Mouse (Mus musculus) forebrain, embryonic 13.5 days (tissue): Measurements from ENCODE around the gene Scarf2. TPM values are rescaled to one million over a fixed set of nuclear protein-coding genes. Genes with fewer than 3 reads are reported as not detected.
A peak's percentile ranks its signal among the peaks of the same experiment; 100 is the strongest.

Experiments used
- ATAC-seq: fragments of 200-750 bp; cut with Nextera tagmentation; 2 replicates; pipeline ENCODE4 v1.8.0; 2017
- H3K27ac ChIP-seq: fragments of 300-500 bp; sonication (generic); 2 replicates; pipeline ENCODE4 v1.5.1; 2015; ENCODE audit warnings: inconsistent platforms, mild to moderate bottlenecking, moderate library complexity
- H3K27me3 ChIP-seq: fragments of 300-500 bp; sonication (generic); 2 replicates; pipeline ENCODE4 v1.6.1; 2015; ENCODE audit warnings: mild to moderate bottlenecking, inconsistent platforms
- H3K36me3 ChIP-seq: fragments of 300-500 bp; sonication (generic); 2 replicates; pipeline ENCODE4 v1.6.1; 2015; ENCODE audit warnings: mild to moderate bottlenecking, inconsistent platforms; ENCODE audit not compliant: poor library complexity, severe bottlenecking
- H3K4me1 ChIP-seq: fragments of 300-500 bp; sonication (generic); 2 replicates; pipeline ENCODE4 v1.6.1; 2015; ENCODE audit warnings: inconsistent platforms
- H3K4me2 ChIP-seq: fragments of 300-500 bp; sonication (generic); 2 replicates; pipeline ENCODE4 v1.6.1; 2015; ENCODE audit warnings: inconsistent platforms, mild to moderate bottlenecking, moderate library complexity
- H3K4me3 ChIP-seq: fragments of 300-500 bp; sonication (generic); 2 replicates; pipeline ENCODE4 v1.5.1; 2015; ENCODE audit warnings: mild to moderate bottlenecking, inconsistent platforms
- H3K9ac ChIP-seq: fragments of 300-500 bp; sonication (generic); 2 replicates; pipeline ENCODE4 v1.6.1; 2015; ENCODE audit warnings: mild to moderate bottlenecking, inconsistent platforms
- H3K9me3 ChIP-seq: fragments of 300-500 bp; sonication (generic); replicated peaks from 2 replicates; pipeline ENCODE4 v1.6.1; 2016; ENCODE audit warnings: inconsistent platforms
- WGBS: fragments of 180-500 bp; shearing (Covaris S2); methylation state at CpG from one replicate; pipeline ENCODE4 v1.1.7; 2015; 5-methylcytosine and 5-hydroxymethylcytosine counted together
- polyA plus RNA-seq: library from polyadenylated mRNA; unstranded; fragments of >200 nt; fragmentation: Nextera tagmentation; extraction: Ambion mirVana; gene quantifications from 2 replicates; pipeline ENCODE4 v1.2.1, GENCODE M21; 2015

Gene Scarf2
- polyA plus RNA-seq, 1 experiment from 2014 or later = 0.76 TPM

GRCm38 (mm10) chr16:17813173-17813572 is 16.1 kb downstream of the Scarf2 start:
- Histone ChIP-seq H3K9me3 (no peaks in the 10 kb centered on the region), H3K9ac (no peak overlapping the region), H3K27ac (no peak overlapping the region), H3K36me3 (no peaks in the 10 kb centered on the region), H3K4me1 (peaks cover 18% of the 10 kb centered on the region), H3K4me2 (no peak overlapping the region), H3K4me3 (no peak overlapping the region), H3K27me3 (peaks cover 62% of the 10 kb centered on the region)
- 59% methylated on average over 4 of the region's 4 CpGs for WGBS
- no peak for ATAC-seq

- Histone ChIP-seq H3K36me3 (no peaks in the 10 kb centered on the region), H3K27ac (peak overlapping the region; percentile 44; the same call in 1 of the 2 replicates), H3K9me3 (no peaks in the 10 kb centered on the region), H3K27me3 (peaks cover 52% of the 10 kb centered on the region), H3K4me3 (peak overlapping the region; percentile 53), H3K4me2 (peak overlapping the region; percentile 85), H3K9ac (peak overlapping the region; percentile 75), H3K4me1 (peaks cover 8% of the 10 kb centered on the region; the same call in 1 of the 2 replicates)
- under 1% methylated on average over 63 of the region's 63 CpGs for WGBS
- ATAC-seq = peak; percentile 91
Measured at GRCm38 (mm10) chr16:17815411-17816402, 18.6 kb downstream of the Scarf2 start.

GRCm38 (mm10) chr16:17816528-17816927 is 19.4 kb downstream of the Scarf2 start:
- no peaks in the 10 kb centered on the region for H3K36me3 ChIP-seq
- peaks cover 51% of the 10 kb centered on the region for H3K27me3 ChIP-seq
- H3K4me2 ChIP-seq = no peak overlapping the region
- peaks cover 8% of the 10 kb centered on the region; the same call in 1 of the 2 replicates for H3K4me1 ChIP-seq
- ATAC-seq = no peak
- H3K9me3 ChIP-seq = no peaks in the 10 kb centered on the region
- H3K27ac ChIP-seq = no peak overlapping the region
- WGBS = 75% methylated on average over 8 of the region's 8 CpGs
- H3K4me3 ChIP-seq = no peak overlapping the region
- no peak overlapping the region for H3K9ac ChIP-seq

GRCm38 (mm10) chr16:17826500-17826899 is 29.4 kb downstream of the Scarf2 start:
- peaks cover 41% of the 10 kb centered on the region for H3K27me3 ChIP-seq
- H3K9ac ChIP-seq = no peak overlapping the region
- H3K4me3 ChIP-seq = no peak overlapping the region
- H3K27ac ChIP-seq = no peak overlapping the region
- no peaks in the 10 kb centered on the region for H3K9me3 ChIP-seq
- WGBS = 80% methylated on average over 2 of the region's 2 CpGs
- no peaks in the 10 kb centered on the region for H3K4me1 ChIP-seq
- H3K4me2 ChIP-seq = no peak overlapping the region
- ATAC-seq = no peak
- H3K36me3 ChIP-seq = no peaks in the 10 kb centered on the region

- Histone ChIP-seq H3K27me3 (peaks cover 46% of the 10 kb centered on the region), H3K36me3 (no peaks in the 10 kb centered on the region), H3K4me2 (no peak overlapping the region), H3K9me3 (no peaks in the 10 kb centered on the region), H3K4me1 (peaks cover 5% of the 10 kb centered on the region), H3K9ac (0 out of 2 replicates have a peak overlapping the region, but pooled peaks have one; percentile 9), H3K27ac (no peak overlapping the region), H3K4me3 (no peak overlapping the region)
- WGBS = 81% methylated on average over 2 of the region's 2 CpGs
- no peak for ATAC-seq
Measured at GRCm38 (mm10) chr16:17828229-17828628, 31.1 kb downstream of the Scarf2 start.

- 41% methylated on average over 3 of the region's 3 CpGs for WGBS
- Histone ChIP-seq H3K27ac (no peak overlapping the region), H3K27me3 (peaks cover 52% of the 10 kb centered on the region), H3K4me1 (peaks cover 9% of the 10 kb centered on the region), H3K9ac (no peak overlapping the region), H3K36me3 (no peaks in the 10 kb centered on the region), H3K9me3 (no peaks in the 10 kb centered on the region), H3K4me2 (no peak overlapping the region), H3K4me3 (no peak overlapping the region)
- ATAC-seq = no peak
Measured at GRCm38 (mm10) chr16:17828867-17829266, 31.8 kb downstream of the Scarf2 start.

GRCm38 (mm10) chr16:17830385-17831178 is 33.5 kb downstream of the Scarf2 start:
- Histone ChIP-seq H3K4me2 (no peak overlapping the region), H3K9ac (no peak overlapping the region), H3K4me1 (peaks cover 14% of the 10 kb centered on the region), H3K27ac (no peak overlapping the region), H3K27me3 (peaks cover 67% of the 10 kb centered on the region), H3K36me3 (no peaks in the 10 kb centered on the region), H3K4me3 (no peak overlapping the region), H3K9me3 (no peaks in the 10 kb centered on the region)
- ATAC-seq = no peak
- WGBS = 51% methylated on average over 10 of the region's 10 CpGs

- Histone ChIP-seq H3K9ac (no peak overlapping the region), H3K27ac (no peak overlapping the region), H3K4me1 (peaks cover 14% of the 10 kb centered on the region), H3K9me3 (no peaks in the 10 kb centered on the region), H3K27me3 (peaks cover 77% of the 10 kb centered on the region), H3K4me2 (no peak overlapping the region), H3K4me3 (no peak overlapping the region), H3K36me3 (no peaks in the 10 kb centered on the region)
- no peak for ATAC-seq
- WGBS = 10% methylated on average over 11 of the region's 11 CpGs
Measured at GRCm38 (mm10) chr16:17831781-17832180, 34.7 kb downstream of the Scarf2 start.

GRCm38 (mm10) chr16:17832821-17833220 is 35.7 kb downstream of the Scarf2 start, which contains the start of gene B830017H08Rik:
Gene B830017H08Rik (plus strand): TSS chr16:17833121.
- Histone ChIP-seq H3K27ac (peak within 1 kb of the TSS; percentile 52), H3K9me3 (no peaks in the 10 kb centered on the region), H3K4me2 (peak within 1 kb of the TSS; percentile 84), H3K9ac (peak within 1 kb of the TSS; percentile 67), H3K27me3 (peaks cover 86% of the 10 kb centered on the region), H3K36me3 (no peaks in the 10 kb centered on the region), H3K4me1 (peaks cover 14% of the 10 kb centered on the region), H3K4me3 (peak within 1 kb of the TSS; percentile 55)
- 18% methylated on average over 7 of the region's 7 CpGs for WGBS
- ATAC-seq = peak; percentile 9; the same call in 1 of the 2 replicates

- H3K36me3 ChIP-seq = peaks cover under 1% of the 10 kb centered on the region; the same call in 1 of the 2 replicates
- H3K27ac ChIP-seq = peak overlapping the region; percentile 52
- H3K9me3 ChIP-seq = no peaks in the 10 kb centered on the region
- peaks cover 14% of the 10 kb centered on the region for H3K4me1 ChIP-seq
- under 1% methylated on average over 30 of the region's 37 CpGs for WGBS
- peaks cover 86% of the 10 kb centered on the region for H3K27me3 ChIP-seq
- peak overlapping the region; percentile 84 for H3K4me2 ChIP-seq
- ATAC-seq = peak; percentile 79
- peak overlapping the region; percentile 67 for H3K9ac ChIP-seq
- peak overlapping the region; percentile 55 for H3K4me3 ChIP-seq
Measured at GRCm38 (mm10) chr16:17833321-17833680, 36.2 kb downstream of the Scarf2 start.

GRCm38 (mm10) chr16:17833681-17834399 is 36.8 kb downstream of the Scarf2 start:
- peak overlapping the region; percentile 52 for H3K27ac ChIP-seq
- peaks cover 14% of the 10 kb centered on the region for H3K4me1 ChIP-seq
- peak overlapping the region; percentile 55 for H3K4me3 ChIP-seq
- under 1% methylated on average over 36 of the region's 103 CpGs for WGBS
- H3K27me3 ChIP-seq = peaks cover 86% of the 10 kb centered on the region
- peak overlapping the region; percentile 84 for H3K4me2 ChIP-seq
- no peaks in the 10 kb centered on the region for H3K9me3 ChIP-seq
- peak overlapping the region; percentile 67 for H3K9ac ChIP-seq
- ATAC-seq = peak; percentile 77
- peaks cover 6% of the 10 kb centered on the region; the same call in 1 of the 2 replicates for H3K36me3 ChIP-seq
